Mouse (Mus musculus) embryonic fibroblast, embryonic 13.5 days (primary cell): Measurements from ENCODE around the gene Osgepl1.
"Not testable (repeated sequence)": the region's sequence is repeated elsewhere in the genome, so short reads cannot be mapped to it uniquely, and the experiment has no call there.

Experiments used
- CTCF ChIP-seq: IDR thresholded peaks from 2 replicates; pipeline ENCODE4 v1.5.1; 2011; ENCODE audit warnings: mild to moderate bottlenecking, control low read depth, low read length, moderate library complexity, borderline replicate concordance; ENCODE audit not compliant: insufficient read depth
- POLR2A ChIP-seq: IDR thresholded peaks from 2 replicates; pipeline ENCODE4 v1.6.1; 2011; ENCODE audit warnings: low read depth, mild to moderate bottlenecking, control low read depth, low read length, moderate library complexity

- TF ChIP-seq CTCF, POLR2A: not testable (repeated sequence)
Measured at GRCm38 (mm10) chr1:53264958-53265612, 48.3 kb upstream of the Osgepl1 start.
